ENCODE assay signal across 8 mouse cellular contexts in the genomic region with DNA sequence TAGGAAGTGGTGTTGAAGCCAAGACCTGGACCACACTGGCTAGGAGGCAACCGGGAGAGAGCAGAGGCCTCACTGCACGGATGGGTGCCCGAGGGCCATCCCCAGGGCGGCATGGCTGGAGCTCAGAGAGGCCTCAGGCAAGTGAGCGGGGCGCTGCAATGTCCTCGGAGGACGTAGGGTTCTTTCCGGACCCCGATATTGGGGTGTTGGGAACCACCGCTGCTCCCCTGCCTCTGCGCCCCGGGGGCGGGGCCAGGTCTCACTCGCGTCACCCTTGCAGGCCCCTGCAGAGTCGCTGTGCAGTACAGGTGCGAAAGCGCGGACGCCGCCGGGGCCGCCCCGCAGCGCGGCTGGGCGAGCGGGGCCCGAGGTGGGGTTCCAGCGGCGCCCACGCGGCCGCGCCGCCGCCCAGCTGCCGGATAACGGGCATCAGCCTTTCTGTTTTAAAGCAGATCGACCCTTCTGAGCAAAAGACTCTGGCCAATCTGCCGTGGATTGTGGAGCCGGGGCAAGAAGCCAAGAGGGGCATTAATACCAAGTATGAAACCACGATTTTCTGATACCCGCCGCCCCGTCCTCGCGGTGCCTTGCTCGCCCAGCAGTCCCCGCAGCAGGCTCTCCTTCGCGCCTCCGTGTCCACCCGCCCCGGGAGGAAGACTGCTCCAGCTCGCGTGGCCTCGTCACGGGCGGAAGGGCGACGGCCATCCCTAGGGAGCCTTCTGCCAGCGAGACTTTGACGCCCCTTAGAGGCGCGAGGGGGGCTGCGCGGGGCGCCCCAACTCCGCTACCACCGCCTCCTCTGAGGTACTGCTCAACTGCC.
DNase-seq lines count a peak whose midpoint lies in the region; ATAC-seq and TF ChIP-seq lines count a peak whose summit lies in the region.

No protein-coding gene starts in this region.

- H3K9ac ChIP-seq in embryonic facial prominence, embryonic 11.5 days (replicated peaks; ENCODE audit: low read length): peak overlapping the region; percentile 60
- peak overlapping the region; percentile 53 for H3K9ac ChIP-seq in heart, embryonic 12.5 days
- H3K9ac ChIP-seq in midbrain, embryonic 12.5 days (replicated peaks): peak overlapping the region; percentile 55

- peak; percentile 12 for DNase-seq in thymus, adult 2 months
- no peak for DNase-seq in thymus, postnatal 0 days (ENCODE audit: low spot score)
- DNase-seq in embryonic facial prominence, embryonic 11.5 days (ENCODE audit: low spot score): peak; percentile 42
- peak; percentile 51 for DNase-seq in kidney, postnatal 10 days
- DNase-seq in testis, postnatal 10 days (ENCODE audit: low spot score): peak; percentile 53
- no peak for DNase-seq in right cerebral cortex, postnatal 14 days

- no peaks in the 10 kb centered on the region for H3K9me3 ChIP-seq in embryonic facial prominence, embryonic 11.5 days (replicated peaks; ENCODE audit: control insufficient read depth, low read length)
- H3K9me3 ChIP-seq in heart, embryonic 12.5 days (replicated peaks): no peaks in the 10 kb centered on the region
- no peaks in the 10 kb centered on the region for H3K9me3 ChIP-seq in midbrain, embryonic 12.5 days

- no peak overlapping the region for H3K27ac ChIP-seq in thymus, adult 2 months (ENCODE audit: control insufficient read depth, insufficient read depth, low read length)
- H3K27ac ChIP-seq in embryonic facial prominence, embryonic 11.5 days (replicated peaks; ENCODE audit: low read depth, low read length): no peak overlapping the region
- H3K27ac ChIP-seq in heart, embryonic 12.5 days (ENCODE audit: poor library complexity, severe bottlenecking): no peak overlapping the region
- H3K27ac ChIP-seq in midbrain, embryonic 12.5 days (replicated peaks): no peak overlapping the region

- no peaks in the 10 kb centered on the region for H3K36me3 ChIP-seq in thymus, adult 2 months (ENCODE audit: control insufficient read depth, insufficient read depth, low read length)
- no peaks in the 10 kb centered on the region for H3K36me3 ChIP-seq in embryonic facial prominence, embryonic 11.5 days (replicated peaks; ENCODE audit: control insufficient read depth, insufficient read depth, low read depth, low read length)
- no peaks in the 10 kb centered on the region for H3K36me3 ChIP-seq in heart, embryonic 12.5 days
- H3K36me3 ChIP-seq in midbrain, embryonic 12.5 days: no peaks in the 10 kb centered on the region

- peak; percentile 27; the same call in 1 of the 2 replicates for ATAC-seq in embryonic facial prominence, embryonic 11.5 days (replicated peaks; ENCODE audit: insufficient number of reproducible peaks, low FRiP score, low TSS enrichment, low read depth)
- peak; percentile 47; the same call in 1 of the 2 replicates for ATAC-seq in heart, embryonic 12.5 days (ENCODE audit: insufficient number of reproducible peaks, low FRiP score)
- peak; percentile 68 for ATAC-seq in midbrain, embryonic 12.5 days (ENCODE audit: low FRiP score, low read depth)

- TF ChIP-seq CTCF in thymus, adult 2 months (IDR thresholded peaks at IDR 0.05; ENCODE audit: borderline replicate concordance, control insufficient read depth, extremely low read depth, insufficient read depth, low read length, poor library complexity): no peak

- H3K4me2 ChIP-seq in embryonic facial prominence, embryonic 11.5 days (ENCODE audit: low read depth, low read length): peak overlapping the region; percentile 92
- H3K4me2 ChIP-seq in heart, embryonic 12.5 days: peak overlapping the region; percentile 94
- peak overlapping the region; percentile 74 for H3K4me2 ChIP-seq in midbrain, embryonic 12.5 days (replicated peaks)

- WGBS in thymus, adult 2 months: 8% methylated on average over 72 of the region's 72 CpGs
- 4% methylated on average over 72 of the region's 72 CpGs for WGBS in embryonic facial prominence, embryonic 11.5 days
- 2% methylated on average over 72 of the region's 72 CpGs for WGBS in heart, embryonic 12.5 days
- 2% methylated on average over 71 of the region's 72 CpGs for WGBS in midbrain, embryonic 12.5 days

- H3K4me1 ChIP-seq in thymus, adult 2 months (replicated peaks; ENCODE audit: control insufficient read depth, insufficient read depth, low read length): peaks cover 6% of the 10 kb centered on the region; the same call in 1 of the 2 replicates
- peaks cover 3% of the 10 kb centered on the region; the same call in 1 of the 2 replicates for H3K4me1 ChIP-seq in embryonic facial prominence, embryonic 11.5 days (ENCODE audit: control insufficient read depth, insufficient read depth, low read length)
- H3K4me1 ChIP-seq in heart, embryonic 12.5 days (replicated peaks): peaks cover 8% of the 10 kb centered on the region; the same call in 1 of the 2 replicates
- peaks cover 24% of the 10 kb centered on the region for H3K4me1 ChIP-seq in midbrain, embryonic 12.5 days

- no peak for TF ChIP-seq POLR2A in thymus, adult 2 months (IDR thresholded peaks at IDR 0.05; ENCODE audit: control insufficient read depth, extremely low read depth, insufficient read depth, low read length, poor library complexity)

- H3K27me3 ChIP-seq in thymus, adult 2 months (ENCODE audit: control insufficient read depth, insufficient read depth, low read length): peaks cover 10% of the 10 kb centered on the region
- peaks cover 27% of the 10 kb centered on the region for H3K27me3 ChIP-seq in embryonic facial prominence, embryonic 11.5 days (ENCODE audit: control insufficient read depth, insufficient read depth, low read length)
- H3K27me3 ChIP-seq in heart, embryonic 12.5 days (replicated peaks): peaks cover 56% of the 10 kb centered on the region
- H3K27me3 ChIP-seq in midbrain, embryonic 12.5 days: peaks cover 44% of the 10 kb centered on the region

- H3K4me3 ChIP-seq in thymus, adult 2 months (ENCODE audit: control insufficient read depth, insufficient read depth, low read length): 0 out of 2 replicates have a peak overlapping the region, but pooled peaks have one; percentile 11
- H3K4me3 ChIP-seq in embryonic facial prominence, embryonic 11.5 days (ENCODE audit: low read depth, low read length): peak overlapping the region; percentile 46
- H3K4me3 ChIP-seq in heart, embryonic 12.5 days: peak overlapping the region; percentile 47
- peak overlapping the region; percentile 46 for H3K4me3 ChIP-seq in midbrain, embryonic 12.5 days

Comparison
In these comparisons a context has a peak if more than half of its experiments do, and no peak if none do; other contexts are left out.
1. DNase-seq: peak in thymus, adult 2 months (single experiment), embryonic facial prominence, embryonic 11.5 days (single experiment), kidney, postnatal 10 days (single experiment) and testis, postnatal 10 days (single experiment); none in thymus, postnatal 0 days (single experiment) and right cerebral cortex, postnatal 14 days (single experiment).
2. Peak in every context shown above with its lines, with median percentiles within 50 percentile points of each other: H3K4me3 ChIP-seq, ATAC-seq, H3K4me2 ChIP-seq and H3K9ac ChIP-seq.